In genomic region chr19:9899072-9899779, GRCm38 (mm10) we compare ENCODE assay signal across 8 mouse cellular contexts. TPM values are rescaled to one million over a fixed set of nuclear protein-coding genes. Genes with fewer than 3 reads are reported as not detected.
DNase-seq lines count a peak whose midpoint lies in the region; ATAC-seq and TF ChIP-seq lines count a peak whose summit lies in the region.

Gene Incenp (minus strand): TSS chr19:9899551.

- DNase-seq in 416B (ENCODE audit: low read depth), result peak; percentile 100
- peak; percentile 99 for DNase-seq in heart, adult 8-10 months (ENCODE audit: low spot score)
- peak; percentile 98 for DNase-seq in kidney, adult 9 months
- DNase-seq in limb, embryonic 14.5 days (ENCODE audit: low spot score), result peak; percentile 98
- peak; percentile 98 for DNase-seq in midbrain, postnatal 0 days (ENCODE audit: low spot score)
- DNase-seq in spleen, postnatal 14 days (ENCODE audit: low spot score in 2 of 2), result peak; percentile 82 to 88

- H3K4me3 ChIP-seq in bone marrow, adult 2 months (replicated peaks; ENCODE audit: control insufficient read depth, low read depth, low read length), result peak within 1 kb of the TSS; percentile 72
- H3K4me3 ChIP-seq in embryonic facial prominence, embryonic 15.5 days (replicated peaks), result peak within 1 kb of the TSS; percentile 82
- H3K4me3 ChIP-seq in limb, embryonic 14.5 days (replicated peaks; ENCODE audit: low read length), result peak within 1 kb of the TSS; percentile 89
- H3K4me3 ChIP-seq in midbrain, postnatal 0 days (ENCODE audit: low read depth, low read length), result peak within 1 kb of the TSS; percentile 80

- peaks cover 11% of the 10 kb centered on the region for H3K36me3 ChIP-seq in embryonic facial prominence, embryonic 15.5 days
- peaks cover 15% of the 10 kb centered on the region for H3K36me3 ChIP-seq in limb, embryonic 14.5 days (ENCODE audit: control insufficient read depth, insufficient read depth, low read length)
- H3K36me3 ChIP-seq in midbrain, postnatal 0 days (ENCODE audit: insufficient read depth, low read length), result peaks cover 8% of the 10 kb centered on the region

- TF ChIP-seq CTCF in bone marrow, adult 2 months (IDR thresholded peaks at IDR 0.05; ENCODE audit: control insufficient read depth, insufficient read depth, low read length), result no peak
- no peak for TF ChIP-seq CTCF in midbrain, postnatal 0 days (IDR thresholded peaks at IDR 0.05)

- peak; percentile 97 for ATAC-seq in embryonic facial prominence, embryonic 15.5 days (ENCODE audit: insufficient number of reproducible peaks, low FRiP score, low TSS enrichment, low read depth)
- peak; percentile 99 for ATAC-seq in limb, embryonic 14.5 days (ENCODE audit: low FRiP score, low read depth)
- peak; percentile 99 for ATAC-seq in midbrain, postnatal 0 days (ENCODE audit: low FRiP score)

- peak within 1 kb of the TSS; percentile 84 for H3K27ac ChIP-seq in bone marrow, adult 2 months (ENCODE audit: control insufficient read depth, insufficient read depth, low read depth, low read length, poor library complexity)
- H3K27ac ChIP-seq in embryonic facial prominence, embryonic 15.5 days (replicated peaks), result peak within 1 kb of the TSS; percentile 93
- peak within 1 kb of the TSS; percentile 86 for H3K27ac ChIP-seq in limb, embryonic 14.5 days (replicated peaks; ENCODE audit: low read depth, low read length)
- H3K27ac ChIP-seq in midbrain, postnatal 0 days (ENCODE audit: low read depth, low read length), result peak within 1 kb of the TSS; percentile 82

- no peaks in the 10 kb centered on the region for H3K9me3 ChIP-seq in embryonic facial prominence, embryonic 15.5 days (replicated peaks)
- H3K9me3 ChIP-seq in limb, embryonic 14.5 days (ENCODE audit: control insufficient read depth, low read length), result no peaks in the 10 kb centered on the region
- no peaks in the 10 kb centered on the region for H3K9me3 ChIP-seq in midbrain, postnatal 0 days (ENCODE audit: low read length)

- H3K4me2 ChIP-seq in embryonic facial prominence, embryonic 15.5 days (replicated peaks), result peak within 1 kb of the TSS; percentile 68
- peak within 1 kb of the TSS; percentile 73 for H3K4me2 ChIP-seq in limb, embryonic 14.5 days (replicated peaks; ENCODE audit: low read depth, low read length, severe bottlenecking)
- peak within 1 kb of the TSS; percentile 95 for H3K4me2 ChIP-seq in midbrain, postnatal 0 days (ENCODE audit: low read depth, low read length, poor library complexity, severe bottlenecking)

- H3K27me3 ChIP-seq in embryonic facial prominence, embryonic 15.5 days, result no peaks in the 10 kb centered on the region
- no peaks in the 10 kb centered on the region for H3K27me3 ChIP-seq in limb, embryonic 14.5 days (ENCODE audit: control insufficient read depth, insufficient read depth, low read length)
- H3K27me3 ChIP-seq in midbrain, postnatal 0 days (ENCODE audit: insufficient read depth, low read length), result no peaks in the 10 kb centered on the region

- H3K4me1 ChIP-seq in bone marrow, adult 2 months (ENCODE audit: control insufficient read depth, insufficient read depth, low read length), result peaks cover 1% of the 10 kb centered on the region; the same call in 1 of the 2 replicates
- H3K4me1 ChIP-seq in embryonic facial prominence, embryonic 15.5 days, result peaks cover 24% of the 10 kb centered on the region
- H3K4me1 ChIP-seq in limb, embryonic 14.5 days (ENCODE audit: control insufficient read depth, insufficient read depth, low read length), result peaks cover 23% of the 10 kb centered on the region
- peaks cover 6% of the 10 kb centered on the region; the same call in 1 of the 2 replicates for H3K4me1 ChIP-seq in midbrain, postnatal 0 days (ENCODE audit: insufficient read depth, low read length)

- H3K9ac ChIP-seq in embryonic facial prominence, embryonic 15.5 days, result peak within 1 kb of the TSS; percentile 64
- H3K9ac ChIP-seq in limb, embryonic 14.5 days (ENCODE audit: low read depth, low read length, severe bottlenecking), result peak within 1 kb of the TSS; percentile 83
- H3K9ac ChIP-seq in midbrain, postnatal 0 days (replicated peaks; ENCODE audit: low read length, poor library complexity, severe bottlenecking), result peak within 1 kb of the TSS; percentile 55

- peak; percentile 78 for TF ChIP-seq POLR2A in bone marrow, adult 2 months (IDR thresholded peaks at IDR 0.05; ENCODE audit: borderline replicate concordance, control insufficient read depth, low read depth, low read length)
- TF ChIP-seq POLR2A in limb, embryonic 14.5 days (IDR thresholded peaks at IDR 0.05; ENCODE audit: borderline replicate concordance, extremely low read depth, insufficient read depth, insufficient read length), result peak; percentile 80; the same call in 1 of the 2 replicates

- WGBS in bone marrow, adult 2 months, result under 1% methylated on average over 58 of the region's 58 CpGs
- under 1% methylated on average over 58 of the region's 58 CpGs for WGBS in embryonic facial prominence, embryonic 15.5 days
- under 1% methylated on average over 57 of the region's 58 CpGs for WGBS in limb, embryonic 14.5 days
- WGBS in midbrain, postnatal 0 days, result 1% methylated on average over 57 of the region's 58 CpGs

RNA-seq across cellular contexts. Expression of gene Incenp, which starts in this region (rescaled TPM):
- polyA plus RNA-seq in bone marrow, adult 2 months (2011; ENCODE audit: insufficient read depth, insufficient read length, low replicate concordance, missing spikeins), result 277 and 301 TPM in 2 replicates
- 90.9 and 97.2 TPM in 2 replicates for polyA plus RNA-seq in embryonic facial prominence, embryonic 15.5 days (2015; fragmentation: Nextera tagmentation; extraction: Ambion mirVana)
- total RNA-seq in heart, adult 8-10 months (2022), result 1 to 10 TPM; 5.0 to 7.0 (median 5.1) TPM
- polyA plus RNA-seq in limb, embryonic 14.5 days (2012; rRNA removed), result 52.7 and 60.2 TPM in 2 replicates
- 69.1 and 82.9 TPM in 2 replicates for polyA plus RNA-seq in limb, embryonic 14.5 days (2014; fragmentation: Nextera tagmentation; extraction: Ambion mirVana)
- total RNA-seq in midbrain, postnatal 0 days (2014; rRNA removed), result 11.0 and 20.0 TPM in 2 replicates
- 13.3 and 13.8 TPM in 2 replicates for polyA plus RNA-seq in midbrain, postnatal 0 days (2015; fragmentation: Nextera tagmentation; extraction: Ambion mirVana)

Comparison
In these comparisons a context has a peak if more than half of its experiments do, and no peak if none do; other contexts are left out.
1. Peak in every context shown above with its lines: DNase-seq, ATAC-seq, H3K4me3 ChIP-seq and H3K27ac ChIP-seq.